Mouse (Mus musculus) embryonic fibroblast, embryonic 13.5 days (primary cell): Measurements from ENCODE around the gene Dbp.

ENCODE experiments used
- CTCF ChIP-seq: IDR thresholded peaks from 2 replicates; pipeline ENCODE4 v1.5.1; 2011; ENCODE audit warnings: mild to moderate bottlenecking, control low read depth, low read length, moderate library complexity, borderline replicate concordance; ENCODE audit not compliant: insufficient read depth
- POLR2A ChIP-seq: IDR thresholded peaks from 2 replicates; pipeline ENCODE4 v1.6.1; 2011; ENCODE audit warnings: low read depth, mild to moderate bottlenecking, control low read depth, low read length, moderate library complexity

DNA sequence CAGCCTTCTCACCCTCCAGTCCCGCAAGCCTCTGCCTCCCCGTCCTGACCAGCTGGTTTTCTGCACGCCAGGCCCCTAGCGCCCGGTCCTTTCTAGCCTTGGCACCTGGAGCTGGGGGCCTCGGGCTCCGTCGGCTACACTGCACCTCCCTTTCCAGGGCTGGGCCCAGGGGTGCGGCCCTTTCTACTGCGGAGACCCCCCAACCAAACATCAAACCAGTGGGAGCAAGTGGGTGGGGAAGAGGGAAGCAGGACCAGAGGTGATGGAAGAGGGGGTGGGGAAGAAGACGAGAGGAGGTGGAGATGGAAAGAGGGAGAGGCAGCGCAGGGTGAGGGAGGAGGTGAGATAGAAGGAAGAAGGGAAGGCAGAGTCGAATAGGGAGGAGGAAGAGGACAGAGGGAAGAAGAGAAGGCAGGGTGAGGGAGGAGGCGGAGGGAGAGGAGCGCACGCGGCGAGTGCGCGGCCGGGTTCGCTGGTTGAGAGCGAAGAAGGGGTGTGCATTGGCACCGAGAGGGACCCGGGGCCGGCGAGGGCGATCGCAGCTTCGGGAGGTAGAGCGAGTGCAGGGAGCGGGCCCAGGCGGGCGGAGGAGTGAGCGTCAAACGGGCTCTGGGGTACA lies 5.3 kb upstream of the Dbp start, which contains the start of gene Car11:
- TF ChIP-seq CTCF (no peak), POLR2A (no peak)
